Mouse (Mus musculus) olfactory bulb, adult 2 months (tissue): ENCODE measurements around the gene Foxl2.

Experiments
- CTCF ChIP-seq: fragments of 200-500 bp; IDR thresholded peaks from 2 replicates; pipeline ENCODE4 v1.5.1; 2012; ENCODE audit warnings: low read depth, mild to moderate bottlenecking, low read length, moderate library complexity; ENCODE audit not compliant: insufficient read depth
- POLR2A ChIP-seq: fragments of 200-500 bp; IDR thresholded peaks from 2 replicates; pipeline ENCODE4 v1.6.1; 2012; ENCODE audit warnings: mild to moderate bottlenecking, low read depth, low read length, moderate library complexity; ENCODE audit not compliant: insufficient read depth

DNA sequence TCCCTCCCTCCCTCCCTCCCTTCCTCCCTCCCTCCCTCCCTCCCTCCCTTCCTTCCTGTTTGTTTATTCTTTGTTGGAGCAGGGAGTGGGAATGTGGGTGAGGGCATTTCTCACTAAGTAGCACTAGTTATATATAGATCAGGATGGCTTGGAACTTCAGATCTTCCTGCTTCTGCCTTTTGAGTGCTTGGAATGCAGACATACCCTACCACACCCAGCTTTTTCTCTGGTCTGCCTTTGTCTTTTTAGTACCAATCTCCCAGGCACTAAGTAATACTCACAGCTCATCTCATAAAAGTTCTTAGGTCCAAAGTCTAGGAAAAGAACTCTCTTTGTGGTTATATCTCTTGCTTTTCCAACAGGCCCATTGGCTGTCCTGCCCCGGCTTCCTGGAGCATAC lies 21.0 kb downstream of the Foxl2 start:
- TF ChIP-seq CTCF (no peak), POLR2A (no peak)
